Mouse (Mus musculus) forebrain, embryonic 14.5 days (tissue): ENCODE data around the gene Olfr361. TPM values are rescaled to one million over a fixed set of nuclear protein-coding genes. Genes with fewer than 3 reads are reported as not detected.
"Not testable (repeated sequence)": the region's sequence is repeated elsewhere in the genome, so short reads cannot be mapped to it uniquely, and the experiment has no call there.

Source experiments
- ATAC-seq: fragments of 200-750 bp; cut with Nextera tagmentation; 2 replicates; pipeline ENCODE4 v1.8.0; 2017; ENCODE audit warnings: mild to moderate bottlenecking, moderate library complexity
- DNase-seq: peaks from one replicate; pipeline ENCODE4 v3.0.0-alpha.2; 2015; ENCODE audit warnings: low spot score
- H3K27ac ChIP-seq: fragments of 300-500 bp; sonication (generic); 2 replicates; pipeline ENCODE4 v1.5.1; 2014; ENCODE audit warnings: low read depth, mild to moderate bottlenecking, control low read depth, low read length, moderate library complexity
- H3K27me3 ChIP-seq: fragments of 300-500 bp; sonication (generic); replicated peaks from 2 replicates; pipeline ENCODE4 v1.6.1; 2014; ENCODE audit warnings: low read length, control low read depth, mixed read lengths; ENCODE audit not compliant: control insufficient read depth, insufficient read depth
- H3K36me3 ChIP-seq: fragments of 300-500 bp; sonication (generic); 2 replicates; pipeline ENCODE4 v1.6.1; 2014; ENCODE audit warnings: low read length, control low read depth; ENCODE audit not compliant: control insufficient read depth, insufficient read depth
- H3K4me1 ChIP-seq: fragments of 300-500 bp; sonication (generic); 2 replicates; pipeline ENCODE4 v1.6.1; 2014; ENCODE audit warnings: antibody characterized with exemption, low read length, control low read depth; ENCODE audit not compliant: control insufficient read depth, insufficient read depth
- H3K4me2 ChIP-seq: fragments of 300-500 bp; sonication (generic); 2 replicates; pipeline ENCODE4 v1.6.1; 2014; ENCODE audit warnings: mild to moderate bottlenecking, control low read depth, low read length
- H3K4me3 ChIP-seq: fragments of 300-500 bp; sonication (generic); 2 replicates; pipeline ENCODE4 v1.5.1; 2014; ENCODE audit warnings: low read depth, low read length, control low read depth
- H3K9ac ChIP-seq: fragments of 300-500 bp; sonication (generic); 2 replicates; pipeline ENCODE4 v1.6.1; 2014; ENCODE audit warnings: mild to moderate bottlenecking, low read length, control low read depth, moderate library complexity
- H3K9me3 ChIP-seq: fragments of 300-500 bp; sonication (generic); replicated peaks from 2 replicates; pipeline ENCODE4 v1.6.1; 2016; ENCODE audit warnings: low read length, control low read depth, mixed read lengths; ENCODE audit not compliant: control insufficient read depth
- WGBS: fragments of 180-500 bp; shearing (Covaris S2); extraction: QIAGEN DNeasy Blood & Tissue Kit; methylation state at CpG from one replicate; pipeline ENCODE4 v1.1.7; 2014; 5-methylcytosine and 5-hydroxymethylcytosine counted together
- polyA plus RNA-seq: library from polyadenylated mRNA; unstranded; fragments of >200 nt; fragmentation: Nextera tagmentation; extraction: Ambion mirVana; gene quantifications from 2 replicates; pipeline ENCODE4 v1.2.1, GENCODE M21; 2014

Olfr361 gene
- not detected in 2 replicates for polyA plus RNA-seq

GRCm38 (mm10) chr2:37089190-37089589 is at the start of gene Olfr361:
Gene Olfr361 (minus strand): TSS chr2:37089290.
- not testable (repeated sequence) for H3K27ac ChIP-seq, ATAC-seq, H3K4me2 ChIP-seq, H3K9ac ChIP-seq, H3K4me3 ChIP-seq, H3K9me3 ChIP-seq, H3K27me3 ChIP-seq, H3K36me3 ChIP-seq, DNase-seq, H3K4me1 ChIP-seq
- 57% methylated on average over 1 of the region's 1 CpGs for WGBS

GRCm38 (mm10) chr2:37117810-37118209 is 28.7 kb upstream of the Olfr361 start, which contains the start of gene Olfr362:
Gene Olfr362 (minus strand): TSS chr2:37117910.
- Histone ChIP-seq H3K4me3 (no peak within 1 kb of the TSS), H3K4me2 (no peak within 1 kb of the TSS), H3K9ac (no peak within 1 kb of the TSS), H3K4me1 (no peaks in the 10 kb centered on the region), H3K27ac (no peak within 1 kb of the TSS), H3K9me3 (no peaks in the 10 kb centered on the region), H3K27me3 (no peaks in the 10 kb centered on the region), H3K36me3 (no peaks in the 10 kb centered on the region)
- ATAC-seq (no peak), DNase-seq (no peak)
- 90% methylated on average over 1 of the region's 1 CpGs for WGBS

GRCm38 (mm10) chr2:37065446-37065845 is 23.6 kb downstream of the Olfr361 start, which contains the start of gene Olfr360:
Gene Olfr360 (plus strand): TSS chr2:37065746.
- ATAC-seq = no peak

More at GRCm38 (mm10) chr2:37065446-37065845, 23.6 kb downstream of the Olfr361 start, which contains the start of gene Olfr360:
- DNase-seq = no peak
- Histone ChIP-seq H3K4me2 (no peak within 1 kb of the TSS), H3K4me3 (no peak within 1 kb of the TSS), H3K27ac (no peak within 1 kb of the TSS), H3K27me3 (no peaks in the 10 kb centered on the region), H3K9ac (no peak within 1 kb of the TSS), H3K9me3 (0 out of 2 replicates have a peak, but pooled peaks cover 3% of the 10 kb centered on the region), H3K36me3 (no peaks in the 10 kb centered on the region), H3K4me1 (no peaks in the 10 kb centered on the region)

Other genes starting within 250 kb of the Olfr361 start
- gene Olfr350, start 243.0 kb downstream of the Olfr361 start, polyA plus RNA-seq = not detected in 2 replicates
- gene Olfr351, start 226.6 kb downstream of the Olfr361 start, polyA plus RNA-seq = not detected in 2 replicates
- gene Olfr352, start 220.8 kb downstream of the Olfr361 start, polyA plus RNA-seq = not detected in 2 replicates
- not detected in 2 replicates for gene Olfr353, start 196.4 kb downstream of the Olfr361 start, polyA plus RNA-seq
- not detected in 2 replicates for gene Olfr354, start 183.6 kb downstream of the Olfr361 start, polyA plus RNA-seq
- gene Olfr355, start 160.4 kb downstream of the Olfr361 start, polyA plus RNA-seq = not detected in 2 replicates
- gene Olfr356, start 152.2 kb downstream of the Olfr361 start, polyA plus RNA-seq = not detected in 2 replicates
- not detected in 2 replicates for gene Olfr357, start 95.5 kb downstream of the Olfr361 start, polyA plus RNA-seq
- gene Olfr358, start 80.0 kb downstream of the Olfr361 start, polyA plus RNA-seq = not detected in 2 replicates
- not detected in 2 replicates for gene Olfr360, start 23.5 kb downstream of the Olfr361 start, polyA plus RNA-seq
- gene Olfr362, start 28.6 kb upstream of the Olfr361 start, polyA plus RNA-seq = not detected in 2 replicates
- not detected in 2 replicates for gene Olfr364-ps1, start 50.0 kb upstream of the Olfr361 start, polyA plus RNA-seq
- gene Olfr365, start 98.9 kb upstream of the Olfr361 start, polyA plus RNA-seq = not detected in 2 replicates
- gene Olfr366, start 122.3 kb upstream of the Olfr361 start, polyA plus RNA-seq = not detected in 2 replicates
- gene Olfr368, start 237.2 kb upstream of the Olfr361 start, polyA plus RNA-seq = not detected in 2 replicates